Mouse (Mus musculus): Measurements from ENCODE around the gene Bri3bp.

- no peak for TF ChIP-seq CTCF (IDR thresholded peaks at IDR 0.05; ENCODE audit: extremely low read depth, insufficient read depth, low read length)
- TF ChIP-seq POLR2A (IDR thresholded peaks at IDR 0.05; ENCODE audit: extremely low read depth, insufficient read depth, low read length): no peak
Measured at GRCm38 (mm10) chr5:125426343-125426742, 15.0 kb upstream of the Bri3bp start.

All from cortical plate, adult 2 months (tissue).